Mouse (Mus musculus): ENCODE measurements around the gene Furin. TPM values are rescaled to one million over a fixed set of nuclear protein-coding genes. Genes with fewer than 3 reads are reported as not detected.

The Furin gene
- polyA plus RNA-seq, 1 experiment = 70.2 TPM

- no peak for DNase-seq (ENCODE audit: low read depth)
Observed at GRCm38 (mm10) chr7:80340793-80341192, 64.4 kb downstream of the Furin start, which contains the start of gene Unc45a. Unc45a (minus strand) TSS chr7:80341005.

GRCm38 (mm10) chr7:80339793-80340628 lies 65.2 kb downstream of the Furin start:
- no peak for DNase-seq (ENCODE audit: low read depth)

- DNase-seq (ENCODE audit: low read depth) = no peak
Observed at GRCm38 (mm10) chr7:80339371-80339770, 65.9 kb downstream of the Furin start.

Other genes starting within 250 kb of the Furin start
- 19.2 and 26.8 TPM in 2 replicates for gene Sema4b, start 218.6 kb downstream of the Furin start, polyA plus RNA-seq (2012; rRNA removed)
- 156 and 223 TPM in 2 replicates for gene Cib1, start 172.6 kb downstream of the Furin start, polyA plus RNA-seq (2012; rRNA removed)
- 2.3 and 2.4 TPM in 2 replicates for gene Gdpgp1, start 172.6 kb downstream of the Furin start, polyA plus RNA-seq (2012; rRNA removed)
- gene Ttll13, start 159.1 kb downstream of the Furin start, polyA plus RNA-seq (2012; rRNA removed) = 3.3 and 4.2 TPM in 2 replicates
- gene Ngrn, start 144.2 kb downstream of the Furin start, polyA plus RNA-seq (2012; rRNA removed) = 23.5 and 24.4 TPM in 2 replicates
- gene Vps33b, start 135.8 kb downstream of the Furin start, polyA plus RNA-seq (2012; rRNA removed) = 11.5 and 14.2 TPM in 2 replicates
- 4.6 and 5.2 TPM in 2 replicates for gene Prc1, start 111.0 kb downstream of the Furin start, polyA plus RNA-seq (2012; rRNA removed)
- gene Rccd1, start 81.0 kb downstream of the Furin start, polyA plus RNA-seq (2012; rRNA removed) = 14.6 and 18.0 TPM in 2 replicates
- gene Unc45a, start 64.4 kb downstream of the Furin start, polyA plus RNA-seq (2012; rRNA removed) = 51.7 and 62.1 TPM in 2 replicates
- 40.5 and 41.8 TPM in 2 replicates for gene Hddc3, start 62.3 kb downstream of the Furin start, polyA plus RNA-seq (2012; rRNA removed)
- 77.8 and 113 TPM in 2 replicates for gene Man2a2, start 34.1 kb downstream of the Furin start, polyA plus RNA-seq (2012; rRNA removed)
- 20.1 and 23.9 TPM in 2 replicates for gene Fes, start 17.5 kb downstream of the Furin start, polyA plus RNA-seq (2012; rRNA removed)
- gene Blm, start 129.7 kb upstream of the Furin start, polyA plus RNA-seq (2012; rRNA removed) = 1.7 and 2.1 TPM in 2 replicates

Measured in gonadal fat pad, adult 2 months (tissue).